Mouse (Mus musculus) limb, embryonic 10.5 days (tissue): ENCODE results near the gene Olfr809. TPM values are rescaled to one million over a fixed set of nuclear protein-coding genes. Genes with fewer than 3 reads are reported as not detected.

Experiments
- DNase-seq: peaks from one replicate; pipeline ENCODE4 v3.0.0-alpha.2; 2017; ENCODE audit warnings: low spot score
- H3K27ac ChIP-seq: fragments of 300-500 bp; sonication (generic); 2 replicates; pipeline ENCODE4 v1.5.1; 2016; ENCODE audit warnings: mild to moderate bottlenecking
- H3K27me3 ChIP-seq: fragments of 300-500 bp; sonication (generic); 2 replicates; pipeline ENCODE4 v1.6.1; 2016; ENCODE audit warnings: low read depth, mild to moderate bottlenecking; ENCODE audit not compliant: poor library complexity, severe bottlenecking
- H3K36me3 ChIP-seq: fragments of 300-500 bp; sonication (generic); 2 replicates; pipeline ENCODE4 v1.6.1; 2016; ENCODE audit warnings: mild to moderate bottlenecking, moderate library complexity
- H3K4me1 ChIP-seq: fragments of 300-500 bp; sonication (generic); 2 replicates; pipeline ENCODE4 v1.6.1; 2016
- H3K4me3 ChIP-seq: fragments of 300-500 bp; sonication (generic); 2 replicates; pipeline ENCODE4 v1.5.1; 2016; ENCODE audit warnings: mild to moderate bottlenecking, moderate library complexity
- H3K9me3 ChIP-seq: fragments of 300-500 bp; sonication (generic); replicated peaks from 2 replicates; pipeline ENCODE4 v1.6.1; 2016; ENCODE audit warnings: mild to moderate bottlenecking
- WGBS: fragments of 180-500 bp; shearing (Covaris S2); methylation state at CpG from one replicate; pipeline ENCODE4 v1.1.7; 2016; 5-methylcytosine and 5-hydroxymethylcytosine counted together
- microRNA-seq: library from miRNA; unstranded; fragments of <30 nt; microRNA quantifications from one replicate; pipeline ENCODE4, GENCODE M21; 2017
- polyA plus RNA-seq: library from polyadenylated mRNA; unstranded; fragments of >200 nt; fragmentation: Nextera tagmentation; extraction: Ambion mirVana; gene quantifications from 2 replicates; pipeline ENCODE4 v1.2.1, GENCODE M21; 2016

The Olfr809 gene
- not detected in 2 replicates for polyA plus RNA-seq

GRCm38 (mm10) chr10:129774338-129774737 lies at the start of gene Olfr809:
Gene Olfr809, plus strand, starts transcription at chr10:129774638.
- no peaks in the 10 kb centered on the region for H3K36me3 ChIP-seq
- no peaks in the 10 kb centered on the region for H3K4me1 ChIP-seq
- no peak for DNase-seq
- H3K27ac ChIP-seq, result no peak within 1 kb of the TSS
- H3K4me3 ChIP-seq, result no peak within 1 kb of the TSS
- H3K27me3 ChIP-seq, result no peaks in the 10 kb centered on the region
- H3K9me3 ChIP-seq, result no peaks in the 10 kb centered on the region

- WGBS, result 98% methylated on average over 2 of the region's 2 CpGs
- Histone ChIP-seq H3K36me3 (no peaks in the 10 kb centered on the region), H3K4me3 (no peak within 1 kb of the TSS), H3K27ac (no peak within 1 kb of the TSS), H3K9me3 (no peaks in the 10 kb centered on the region), H3K27me3 (no peaks in the 10 kb centered on the region), H3K4me1 (no peaks in the 10 kb centered on the region)
- no peak for DNase-seq
Observed at GRCm38 (mm10) chr10:129729275-129729674, 45.2 kb upstream of the Olfr809 start, which contains the start of gene Olfr805. Gene Olfr805, minus strand, starts transcription at chr10:129729375.

- Histone ChIP-seq H3K36me3 (no peaks in the 10 kb centered on the region), H3K4me3 (no peak within 1 kb of the TSS)
- no peak for DNase-seq
Observed at GRCm38 (mm10) chr10:129741821-129742220, 32.6 kb upstream of the Olfr809 start, which contains the start of gene Olfr806. Gene Olfr806, minus strand, starts transcription at chr10:129741921.

GRCm38 (mm10) chr10:129757693-129758092 lies 16.7 kb upstream of the Olfr809 start, which contains the start of gene Olfr807:
Gene Olfr807, minus strand, starts transcription at chr10:129757793.
- Histone ChIP-seq H3K27me3 (no peaks in the 10 kb centered on the region), H3K4me1 (no peaks in the 10 kb centered on the region), H3K4me3 (no peak within 1 kb of the TSS), H3K27ac (no peak within 1 kb of the TSS), H3K36me3 (no peaks in the 10 kb centered on the region), H3K9me3 (no peaks in the 10 kb centered on the region)
- no peak for DNase-seq
- WGBS, result 91% methylated on average over 1 of the region's 1 CpGs

More at GRCm38 (mm10) chr10:129741821-129742220, 32.6 kb upstream of the Olfr809 start, which contains the start of gene Olfr806:
- Histone ChIP-seq H3K27ac (no peak within 1 kb of the TSS), H3K27me3 (no peaks in the 10 kb centered on the region), H3K4me1 (no peaks in the 10 kb centered on the region), H3K9me3 (no peaks in the 10 kb centered on the region)

GRCm38 (mm10) chr10:129765182-129765581 lies 9.3 kb upstream of the Olfr809 start, which contains the start of gene Olfr808:
Gene Olfr808, plus strand, starts transcription at chr10:129765482.
- H3K4me1 ChIP-seq, result no peaks in the 10 kb centered on the region
- no peaks in the 10 kb centered on the region for H3K9me3 ChIP-seq
- no peaks in the 10 kb centered on the region for H3K36me3 ChIP-seq
- no peak within 1 kb of the TSS for H3K27ac ChIP-seq
- no peak within 1 kb of the TSS for H3K4me3 ChIP-seq
- 93% methylated on average over 1 of the region's 1 CpGs for WGBS
- DNase-seq, result no peak
- no peaks in the 10 kb centered on the region for H3K27me3 ChIP-seq

- H3K4me1 ChIP-seq, result no peaks in the 10 kb centered on the region
- H3K9me3 ChIP-seq, result no peaks in the 10 kb centered on the region
- H3K27ac ChIP-seq, result no peak overlapping the region
- no peaks in the 10 kb centered on the region for H3K36me3 ChIP-seq
- no peak for DNase-seq
- no peak overlapping the region for H3K4me3 ChIP-seq
- H3K27me3 ChIP-seq, result no peaks in the 10 kb centered on the region
Observed at GRCm38 (mm10) chr10:129778123-129778522, 3.7 kb downstream of the Olfr809 start.

- no peaks in the 10 kb centered on the region for H3K36me3 ChIP-seq
- no peak for DNase-seq
- no peak within 1 kb of the TSS for H3K27ac ChIP-seq
- no peaks in the 10 kb centered on the region for H3K4me1 ChIP-seq
- no peaks in the 10 kb centered on the region for H3K27me3 ChIP-seq
- no peaks in the 10 kb centered on the region for H3K9me3 ChIP-seq
- no peak within 1 kb of the TSS for H3K4me3 ChIP-seq
Observed at GRCm38 (mm10) chr10:129794817-129795216, 20.4 kb downstream of the Olfr809 start, which contains the start of gene Olfr810. Gene Olfr810, minus strand, starts transcription at chr10:129794917.

GRCm38 (mm10) chr10:129804296-129804695 lies 29.9 kb downstream of the Olfr809 start, which contains the start of gene Olfr811:
Gene Olfr811, minus strand, starts transcription at chr10:129804396.
- no peaks in the 10 kb centered on the region for H3K9me3 ChIP-seq
- DNase-seq, result no peak
- H3K27me3 ChIP-seq, result no peaks in the 10 kb centered on the region
- H3K4me3 ChIP-seq, result no peak within 1 kb of the TSS
- H3K27ac ChIP-seq, result no peak within 1 kb of the TSS
- H3K4me1 ChIP-seq, result no peaks in the 10 kb centered on the region
- H3K36me3 ChIP-seq, result no peaks in the 10 kb centered on the region
- WGBS, result 90% methylated on average over 4 of the region's 4 CpGs

Small RNAs within 50 kb of the gene (microRNA-seq; reads per million reads assigned to microRNA genes)
- gene Gm24485, result not detected

Other genes starting within 250 kb of the Olfr809 start
- not detected in 2 replicates for gene Olfr792, start 235.5 kb upstream of the Olfr809 start, polyA plus RNA-seq
- gene Olfr794, start 207.0 kb upstream of the Olfr809 start, polyA plus RNA-seq, result not detected in 2 replicates
- gene Olfr796, start 162.1 kb upstream of the Olfr809 start, polyA plus RNA-seq, result not detected in 2 replicates
- gene Olfr798, start 146.7 kb upstream of the Olfr809 start, polyA plus RNA-seq, result not detected in 2 replicates
- gene Olfr799, start 137.2 kb upstream of the Olfr809 start, polyA plus RNA-seq, result not detected in 2 replicates
- gene Olfr800, start 116.9 kb upstream of the Olfr809 start, polyA plus RNA-seq, result not detected in 2 replicates
- gene Olfr801, start 100.8 kb upstream of the Olfr809 start, polyA plus RNA-seq, result not detected in 2 replicates
- 0.03 TPM in 1 of 2 replicates, not detected in the other for gene Olfr802, start 86.5 kb upstream of the Olfr809 start, polyA plus RNA-seq
- not detected in 2 replicates for gene Olfr803, start 80.4 kb upstream of the Olfr809 start, polyA plus RNA-seq
- gene Olfr804, start 71.4 kb upstream of the Olfr809 start, polyA plus RNA-seq, result not detected in 2 replicates
- not detected in 2 replicates for gene Olfr805, start 45.3 kb upstream of the Olfr809 start, polyA plus RNA-seq
- not detected in 2 replicates for gene Olfr806, start 32.7 kb upstream of the Olfr809 start, polyA plus RNA-seq
- gene Olfr807, start 16.8 kb upstream of the Olfr809 start, polyA plus RNA-seq, result not detected in 2 replicates
- not detected in 2 replicates for gene Olfr808, start 9.2 kb upstream of the Olfr809 start, polyA plus RNA-seq
- gene Olfr810, start 20.3 kb downstream of the Olfr809 start, polyA plus RNA-seq, result not detected in 2 replicates
- gene Olfr811, start 29.8 kb downstream of the Olfr809 start, polyA plus RNA-seq, result not detected in 2 replicates
- not detected in 2 replicates for gene Olfr812, start 71.5 kb downstream of the Olfr809 start, polyA plus RNA-seq
- gene Olfr813, start 80.7 kb downstream of the Olfr809 start, polyA plus RNA-seq, result not detected in 2 replicates
- not detected in 2 replicates for gene Olfr814, start 105.2 kb downstream of the Olfr809 start, polyA plus RNA-seq
- not detected in 2 replicates for gene Olfr815, start 131.2 kb downstream of the Olfr809 start, polyA plus RNA-seq
- not detected in 2 replicates for gene Olfr816, start 141.0 kb downstream of the Olfr809 start, polyA plus RNA-seq
- gene Olfr818, start 174.5 kb downstream of the Olfr809 start, polyA plus RNA-seq, result not detected in 2 replicates
- gene Olfr819, start 192.6 kb downstream of the Olfr809 start, polyA plus RNA-seq, result not detected in 2 replicates
- gene Olfr247, start 201.5 kb downstream of the Olfr809 start, polyA plus RNA-seq, result not detected in 2 replicates
- not detected in 2 replicates for gene Gm10310, start 210.4 kb downstream of the Olfr809 start, polyA plus RNA-seq
- gene Olfr820, start 238.0 kb downstream of the Olfr809 start, polyA plus RNA-seq, result not detected in 2 replicates